Mouse (Mus musculus): Measurements from ENCODE around the gene Crtc2. TPM values are rescaled to one million over a fixed set of nuclear protein-coding genes. Genes with fewer than 3 reads are reported as not detected.
"Not testable (repeated sequence)": the region's sequence is repeated elsewhere in the genome, so short reads cannot be mapped to it uniquely, and the experiment has no call there.

The Crtc2 gene
- polyA plus RNA-seq, 1 experiment, result 56.9 TPM

- Histone ChIP-seq H3K4me3 (ENCODE audit: insufficient read depth, low read length) (no peak overlapping the region), H3K27ac (ENCODE audit: insufficient read depth, low read depth, low read length) (no peak overlapping the region), H3K4me1 (ENCODE audit: control insufficient read depth, insufficient read depth, low read length) (no peaks in the 10 kb centered on the region)
- TF ChIP-seq CTCF (IDR thresholded peaks at IDR 0.05; ENCODE audit: low read depth, low read length) (no peak), POLR2A (IDR thresholded peaks at IDR 0.05; ENCODE audit: borderline replicate concordance, low read depth, low read length) (no peak)
Observed at GRCm38 (mm10) chr3:90278211-90278610, 24.2 kb downstream of the Crtc2 start.

- H3K4me1 ChIP-seq (ENCODE audit: control insufficient read depth, insufficient read depth, low read length), result no peaks in the 10 kb centered on the region
- no peak overlapping the region for H3K27ac ChIP-seq (ENCODE audit: insufficient read depth, low read depth, low read length)
- TF ChIP-seq CTCF (IDR thresholded peaks at IDR 0.05; ENCODE audit: low read depth, low read length), result no peak
- TF ChIP-seq POLR2A (IDR thresholded peaks at IDR 0.05; ENCODE audit: borderline replicate concordance, low read depth, low read length), result no peak
- no peak overlapping the region for H3K4me3 ChIP-seq (ENCODE audit: insufficient read depth, low read length)
Observed at GRCm38 (mm10) chr3:90279216-90279615, 25.3 kb downstream of the Crtc2 start.

GRCm38 (mm10) chr3:90279743-90280142, 25.8 kb downstream of the Crtc2 start:
- Histone ChIP-seq H3K4me3 (ENCODE audit: insufficient read depth, low read length) (no peak overlapping the region), H3K27ac (ENCODE audit: insufficient read depth, low read depth, low read length) (no peak overlapping the region), H3K4me1 (ENCODE audit: control insufficient read depth, insufficient read depth, low read length) (no peaks in the 10 kb centered on the region)
- TF ChIP-seq CTCF (IDR thresholded peaks at IDR 0.05; ENCODE audit: low read depth, low read length) (no peak), POLR2A (IDR thresholded peaks at IDR 0.05; ENCODE audit: borderline replicate concordance, low read depth, low read length) (no peak)

- no peaks in the 10 kb centered on the region for H3K4me1 ChIP-seq (ENCODE audit: control insufficient read depth, insufficient read depth, low read length)
- TF ChIP-seq POLR2A (IDR thresholded peaks at IDR 0.05; ENCODE audit: borderline replicate concordance, low read depth, low read length) (no peak), CTCF (IDR thresholded peaks at IDR 0.05; ENCODE audit: low read depth, low read length) (no peak)
- H3K4me3 ChIP-seq (ENCODE audit: insufficient read depth, low read length), result no peak overlapping the region
- H3K27ac ChIP-seq (ENCODE audit: insufficient read depth, low read depth, low read length), result no peak overlapping the region
Observed at GRCm38 (mm10) chr3:90280708-90281107, 26.7 kb downstream of the Crtc2 start.

- Histone ChIP-seq H3K4me1 (ENCODE audit: control insufficient read depth, insufficient read depth, low read length) (no peaks in the 10 kb centered on the region), H3K27ac (ENCODE audit: insufficient read depth, low read depth, low read length) (no peak overlapping the region), H3K4me3 (ENCODE audit: insufficient read depth, low read length) (no peak overlapping the region)
- TF ChIP-seq CTCF (IDR thresholded peaks at IDR 0.05; ENCODE audit: low read depth, low read length), result peak; percentile 13; the same call in 1 of the 2 replicates
- no peak for TF ChIP-seq POLR2A (IDR thresholded peaks at IDR 0.05; ENCODE audit: borderline replicate concordance, low read depth, low read length)
Observed at GRCm38 (mm10) chr3:90284150-90284549, 30.2 kb downstream of the Crtc2 start.

- H3K27ac ChIP-seq (ENCODE audit: insufficient read depth, low read depth, low read length); H3K4me1 ChIP-seq (ENCODE audit: control insufficient read depth, insufficient read depth, low read length); H3K4me3 ChIP-seq (ENCODE audit: insufficient read depth, low read length): not testable (repeated sequence)
Observed at GRCm38 (mm10) chr3:90289403-90289802, 35.4 kb downstream of the Crtc2 start.

- H3K4me1 ChIP-seq (ENCODE audit: control insufficient read depth, insufficient read depth, low read length), result peaks cover 10% of the 10 kb centered on the region
- H3K4me3 ChIP-seq (ENCODE audit: insufficient read depth, low read length), result no peak overlapping the region
- H3K27ac ChIP-seq (ENCODE audit: insufficient read depth, low read depth, low read length), result no peak overlapping the region
- TF ChIP-seq POLR2A (IDR thresholded peaks at IDR 0.05; ENCODE audit: borderline replicate concordance, low read depth, low read length), result no peak
- no peak for TF ChIP-seq CTCF (IDR thresholded peaks at IDR 0.05; ENCODE audit: low read depth, low read length)
Observed at GRCm38 (mm10) chr3:90290602-90291001, 36.6 kb downstream of the Crtc2 start.

- Histone ChIP-seq H3K4me1 (ENCODE audit: control insufficient read depth, insufficient read depth, low read length) (peaks cover 16% of the 10 kb centered on the region), H3K4me3 (ENCODE audit: insufficient read depth, low read length) (peak overlapping the region; percentile 71; the same call in 1 of the 2 replicates), H3K27ac (ENCODE audit: insufficient read depth, low read depth, low read length) (peak overlapping the region; percentile 21; the same call in 1 of the 2 replicates)
- no peak for TF ChIP-seq CTCF (IDR thresholded peaks at IDR 0.05; ENCODE audit: low read depth, low read length)
- no peak for TF ChIP-seq POLR2A (IDR thresholded peaks at IDR 0.05; ENCODE audit: borderline replicate concordance, low read depth, low read length)
Observed at GRCm38 (mm10) chr3:90291982-90292344, 38.0 kb downstream of the Crtc2 start.

GRCm38 (mm10) chr3:90292345-90293275, 38.6 kb downstream of the Crtc2 start, which contains the start of gene Gatad2b:
Gatad2b (plus strand) TSS chr3:90293178.
- Histone ChIP-seq H3K4me3 (ENCODE audit: insufficient read depth, low read length) (peak within 1 kb of the TSS; percentile 80), H3K4me1 (ENCODE audit: control insufficient read depth, insufficient read depth, low read length) (peaks cover 22% of the 10 kb centered on the region), H3K27ac (ENCODE audit: insufficient read depth, low read depth, low read length) (peak within 1 kb of the TSS; percentile 91)
- TF ChIP-seq POLR2A (IDR thresholded peaks at IDR 0.05; ENCODE audit: borderline replicate concordance, low read depth, low read length), result no peak; the same call in 1 of the 2 replicates
- no peak for TF ChIP-seq CTCF (IDR thresholded peaks at IDR 0.05; ENCODE audit: low read depth, low read length)

- Histone ChIP-seq H3K4me3 (ENCODE audit: insufficient read depth, low read length) (peak overlapping the region; percentile 80), H3K27ac (ENCODE audit: insufficient read depth, low read depth, low read length) (peak overlapping the region; percentile 76), H3K4me1 (ENCODE audit: control insufficient read depth, insufficient read depth, low read length) (peaks cover 26% of the 10 kb centered on the region)
- TF ChIP-seq CTCF (IDR thresholded peaks at IDR 0.05; ENCODE audit: low read depth, low read length), result no peak
- no peak for TF ChIP-seq POLR2A (IDR thresholded peaks at IDR 0.05; ENCODE audit: borderline replicate concordance, low read depth, low read length)
Observed at GRCm38 (mm10) chr3:90293352-90294063, 39.5 kb downstream of the Crtc2 start.

All from bone marrow macrophage, adult 2 months (primary cell).